Mouse (Mus musculus) neutrophil, adult 83 days (primary cell): ENCODE measurements around the gene Bmx. TPM values are rescaled to one million over a fixed set of nuclear protein-coding genes. Genes with fewer than 3 reads are reported as not detected.

Source experiments
- total RNA-seq, 2 experiments: library from RNA; stranded (reverse); gene quantifications; one replicate each; pipeline ENCODE4 v1.2.4; 2023

The Bmx gene
- 10 to 100 TPM; 57.8 to 59.3 TPM for total RNA-seq

DNA sequence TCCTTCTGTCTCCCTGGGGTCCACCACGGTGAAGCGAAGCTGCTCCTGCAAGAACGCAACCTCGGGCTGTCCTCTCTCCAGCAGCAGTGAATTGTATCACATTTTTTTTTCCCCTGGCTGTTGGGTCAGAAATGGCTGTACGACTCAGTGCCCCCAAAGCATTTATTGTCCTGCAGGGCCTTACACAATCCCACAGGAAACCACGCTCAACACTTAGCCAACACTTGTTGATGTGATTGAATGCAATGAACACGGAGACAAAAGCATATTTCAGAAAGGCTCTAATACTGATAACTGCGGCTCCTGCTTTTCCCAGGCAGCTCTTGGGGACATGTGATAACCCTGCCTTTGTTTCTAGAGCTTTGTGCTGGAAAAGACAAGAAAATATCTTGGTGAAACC is at the start of gene Bmx:
TSS of gene Bmx (minus strand) at position 137 of the 400 bp plus-strand sequence.

GRCm38 (mm10) chrX:164269285-164269761 is 11.3 kb upstream of the Bmx start, which contains the start of gene Pir:
TSS of gene Pir (plus strand) at chrX:164269371.

Other genes starting within 250 kb of the Bmx start
- under 1 TPM; 0.44 to 0.71 TPM for gene Car5b, start 230.2 kb downstream of the Bmx start, total RNA-seq
- gene Siah1b, start 181.7 kb downstream of the Bmx start, total RNA-seq = 1 to 10 TPM; 7.3 to 8.3 TPM
- gene Cltrn, start 169.4 kb downstream of the Bmx start, total RNA-seq = not detected
- not detected for gene Ace2, start 118.9 kb downstream of the Bmx start, total RNA-seq
- 1 to 10 TPM in 1 of 2 experiments, under 1 TPM in 1; 0.84 to 2.1 TPM for gene Pir, start 11.2 kb upstream of the Bmx start, total RNA-seq
- not detected for gene Vegfd, start 115.2 kb upstream of the Bmx start, total RNA-seq
- 10 to 100 TPM; 11.5 to 15.9 TPM for gene Piga, start 161.6 kb upstream of the Bmx start, total RNA-seq
- gene Asb11, start 178.8 kb upstream of the Bmx start, total RNA-seq = under 1 TPM in 1 of 2 experiments, not detected in 1; 0.22 TPM
- not detected for gene Asb9, start 248.1 kb upstream of the Bmx start, total RNA-seq